Mouse (Mus musculus): ENCODE data around the gene Flot1. TPM values are rescaled to one million over a fixed set of nuclear protein-coding genes. Genes with fewer than 3 reads are reported as not detected.
A peak's percentile ranks its signal among the peaks of the same experiment; 100 is the strongest.

The Flot1 gene
- polyA plus RNA-seq, 1 experiment from 2014 or later: 72.6 TPM

- WGBS: 46% methylated on average over 7 of the region's 7 CpGs
- Histone ChIP-seq H3K27me3 (no peaks in the 10 kb centered on the region), H3K4me3 (replicated peaks) (peak overlapping the region; percentile 69), H3K4me1 (peaks cover 33% of the 10 kb centered on the region), H3K9ac (no peak overlapping the region), H3K9me3 (replicated peaks) (no peaks in the 10 kb centered on the region), H3K36me3 (peaks cover 37% of the 10 kb centered on the region), H3K27ac (replicated peaks) (no peak overlapping the region; the same call in 1 of the 2 replicates), H3K4me2 (replicated peaks) (peak overlapping the region; percentile 94)
- ATAC-seq (ENCODE audit: insufficient number of reproducible peaks, low FRiP score, low TSS enrichment, low read depth): no peak
Observed at GRCm38 (mm10) chr17:35824402-35824801, 1.4 kb downstream of the Flot1 start.

- no peak overlapping the region for H3K9ac ChIP-seq
- 88% methylated on average over 13 of the region's 13 CpGs for WGBS
- H3K9me3 ChIP-seq (replicated peaks): no peaks in the 10 kb centered on the region
- peaks cover 37% of the 10 kb centered on the region for H3K36me3 ChIP-seq
- no peak for ATAC-seq (ENCODE audit: insufficient number of reproducible peaks, low FRiP score, low TSS enrichment, low read depth)
- H3K27ac ChIP-seq (replicated peaks): no peak overlapping the region
- no peaks in the 10 kb centered on the region for H3K27me3 ChIP-seq
- peaks cover 41% of the 10 kb centered on the region for H3K4me1 ChIP-seq
- H3K4me3 ChIP-seq (replicated peaks): no peak overlapping the region
- H3K4me2 ChIP-seq (replicated peaks): no peak overlapping the region
Observed at GRCm38 (mm10) chr17:35825109-35825850, 2.2 kb downstream of the Flot1 start.

DNA sequence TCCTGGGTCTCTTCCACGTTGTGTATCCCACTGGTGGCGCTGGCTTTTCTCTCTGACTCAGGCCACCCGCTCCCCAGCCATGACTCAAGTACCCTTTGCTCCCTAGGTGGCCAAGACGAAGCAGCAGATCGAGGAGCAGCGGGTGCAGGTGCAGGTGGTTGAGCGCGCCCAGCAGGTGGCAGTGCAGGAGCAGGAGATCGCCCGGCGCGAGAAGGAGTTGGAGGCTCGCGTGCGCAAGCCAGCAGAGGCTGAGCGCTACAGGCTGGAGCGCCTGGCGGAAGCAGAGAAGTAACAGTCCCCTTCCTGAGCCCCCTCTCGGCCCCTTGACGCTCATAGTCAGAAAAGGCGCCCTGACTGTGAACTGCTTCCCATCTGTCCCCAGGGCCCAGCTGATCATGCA is 6.7 kb downstream of the Flot1 start:
- Histone ChIP-seq H3K4me2 (replicated peaks) (peak overlapping the region; percentile 37), H3K9me3 (replicated peaks) (no peaks in the 10 kb centered on the region), H3K9ac (no peak overlapping the region), H3K27me3 (no peaks in the 10 kb centered on the region), H3K4me1 (peaks cover 19% of the 10 kb centered on the region), H3K4me3 (replicated peaks) (peak overlapping the region; percentile 16; the same call in 1 of the 2 replicates), H3K36me3 (peaks cover 75% of the 10 kb centered on the region), H3K27ac (replicated peaks) (0 out of 2 replicates have a peak overlapping the region, but pooled peaks have one; percentile 36)
- WGBS: 2% methylated on average over 21 of the region's 21 CpGs
- ATAC-seq (ENCODE audit: insufficient number of reproducible peaks, low FRiP score, low TSS enrichment, low read depth): peak; percentile 73

GRCm38 (mm10) chr17:35832400-35833238 is 9.6 kb downstream of the Flot1 start:
- no peak for ATAC-seq (ENCODE audit: insufficient number of reproducible peaks, low FRiP score, low TSS enrichment, low read depth)
- Histone ChIP-seq H3K27ac (replicated peaks) (no peak overlapping the region; the same call in 1 of the 2 replicates), H3K36me3 (peaks cover 67% of the 10 kb centered on the region), H3K4me1 (peaks cover 37% of the 10 kb centered on the region), H3K4me2 (replicated peaks) (no peak overlapping the region), H3K4me3 (replicated peaks) (no peak overlapping the region), H3K9ac (no peak overlapping the region), H3K27me3 (no peaks in the 10 kb centered on the region), H3K9me3 (replicated peaks) (no peaks in the 10 kb centered on the region)
- WGBS: 63% methylated on average over 8 of the region's 8 CpGs

DNA sequence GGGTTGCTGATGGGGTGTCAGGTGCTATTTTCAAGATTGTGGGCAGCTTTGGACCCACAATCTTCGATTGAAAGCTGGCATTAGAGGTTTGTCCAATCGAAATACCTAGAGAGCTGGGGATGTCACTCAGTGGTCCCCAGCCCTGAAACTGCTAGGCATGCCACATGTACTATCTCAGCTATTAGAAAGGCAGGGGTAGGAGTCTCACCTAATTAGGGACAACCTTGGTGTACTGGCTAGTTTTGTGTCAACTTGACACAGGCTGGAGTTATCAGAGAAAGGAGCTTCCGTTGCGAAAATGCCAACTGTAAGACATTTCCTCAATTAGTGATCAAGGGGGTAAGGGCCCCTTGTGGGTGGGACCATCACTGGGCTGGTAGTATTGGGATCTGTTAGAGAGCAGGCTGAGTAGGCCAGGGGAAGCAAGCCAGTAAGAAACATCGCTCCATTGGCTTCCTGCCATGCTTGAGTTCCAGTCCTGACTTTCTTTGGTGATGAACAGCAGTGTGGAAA is 10.3 kb downstream of the Flot1 start:
- Histone ChIP-seq H3K9me3 (replicated peaks) (no peaks in the 10 kb centered on the region), H3K9ac (no peak overlapping the region), H3K4me2 (replicated peaks) (no peak overlapping the region), H3K36me3 (peaks cover 61% of the 10 kb centered on the region), H3K4me1 (peaks cover 37% of the 10 kb centered on the region), H3K27ac (replicated peaks) (peak overlapping the region; percentile 5; the same call in 1 of the 2 replicates), H3K4me3 (replicated peaks) (no peak overlapping the region), H3K27me3 (no peaks in the 10 kb centered on the region)
- WGBS: 21% methylated on average over 5 of the region's 5 CpGs
- no peak for ATAC-seq (ENCODE audit: insufficient number of reproducible peaks, low FRiP score, low TSS enrichment, low read depth)

- H3K4me1 ChIP-seq: peaks cover 39% of the 10 kb centered on the region
- no peak for ATAC-seq (ENCODE audit: insufficient number of reproducible peaks, low FRiP score, low TSS enrichment, low read depth)
- 46% methylated on average over 5 of the region's 5 CpGs for WGBS
- no peaks in the 10 kb centered on the region for H3K27me3 ChIP-seq
- H3K9me3 ChIP-seq (replicated peaks): no peaks in the 10 kb centered on the region
- no peak overlapping the region for H3K4me3 ChIP-seq (replicated peaks)
- H3K36me3 ChIP-seq: peaks cover 57% of the 10 kb centered on the region
- H3K4me2 ChIP-seq (replicated peaks): no peak overlapping the region
- no peak overlapping the region for H3K9ac ChIP-seq
- H3K27ac ChIP-seq (replicated peaks): no peak overlapping the region
Observed at GRCm38 (mm10) chr17:35833894-35834293, 10.9 kb downstream of the Flot1 start.

- Histone ChIP-seq H3K9ac (peak overlapping the region; percentile 7; the same call in 1 of the 2 replicates), H3K4me2 (replicated peaks) (peak overlapping the region; percentile 76), H3K9me3 (replicated peaks) (no peaks in the 10 kb centered on the region), H3K27ac (replicated peaks) (0 out of 2 replicates have a peak overlapping the region, but pooled peaks have one; percentile 8), H3K4me3 (replicated peaks) (peak overlapping the region; percentile 81), H3K36me3 (peaks cover 56% of the 10 kb centered on the region), H3K27me3 (no peaks in the 10 kb centered on the region), H3K4me1 (peaks cover 40% of the 10 kb centered on the region)
- ATAC-seq (ENCODE audit: insufficient number of reproducible peaks, low FRiP score, low TSS enrichment, low read depth): no peak
- 70% methylated on average over 26 of the region's 26 CpGs for WGBS
Observed at GRCm38 (mm10) chr17:35834696-35835422, 11.8 kb downstream of the Flot1 start.

- Histone ChIP-seq H3K9ac (0 out of 2 replicates have a peak overlapping the region, but pooled peaks have one; percentile 7), H3K36me3 (peaks cover 54% of the 10 kb centered on the region), H3K27me3 (no peaks in the 10 kb centered on the region), H3K9me3 (replicated peaks) (no peaks in the 10 kb centered on the region), H3K4me2 (replicated peaks) (peak overlapping the region; percentile 76), H3K27ac (replicated peaks) (peak overlapping the region; percentile 94), H3K4me3 (replicated peaks) (peak overlapping the region; percentile 81), H3K4me1 (peaks cover 34% of the 10 kb centered on the region)
- no peak for ATAC-seq (ENCODE audit: insufficient number of reproducible peaks, low FRiP score, low TSS enrichment, low read depth)
- WGBS: 62% methylated on average over 26 of the region's 26 CpGs
Observed at GRCm38 (mm10) chr17:35835424-35836140, 12.6 kb downstream of the Flot1 start.

- WGBS: 5% methylated on average over 24 of the region's 24 CpGs
Observed at GRCm38 (mm10) chr17:35836178-35836965, 13.3 kb downstream of the Flot1 start.

More at GRCm38 (mm10) chr17:35836178-35836965, 13.3 kb downstream of the Flot1 start:
- Histone ChIP-seq H3K4me1 (peaks cover 33% of the 10 kb centered on the region), H3K27ac (replicated peaks) (peak overlapping the region; percentile 94), H3K4me3 (replicated peaks) (peak overlapping the region; percentile 81), H3K4me2 (replicated peaks) (peak overlapping the region; percentile 76), H3K27me3 (no peaks in the 10 kb centered on the region), H3K9me3 (replicated peaks) (no peaks in the 10 kb centered on the region), H3K36me3 (peaks cover 47% of the 10 kb centered on the region), H3K9ac (peak overlapping the region; percentile 94)
- no peak for ATAC-seq (ENCODE audit: insufficient number of reproducible peaks, low FRiP score, low TSS enrichment, low read depth)

All from embryonic facial prominence, embryonic 15.5 days (tissue).